Mouse (Mus musculus) forebrain, embryonic 11.5 days (tissue): ENCODE data around the gene Ppard. TPM values are rescaled to one million over a fixed set of nuclear protein-coding genes. Genes with fewer than 3 reads are reported as not detected.

Source experiments
- ATAC-seq: fragments of 200-750 bp; cut with Nextera tagmentation; replicated peaks from 2 replicates; pipeline ENCODE4 v1.8.0; 2017; ENCODE audit warnings: moderate TSS enrichment; ENCODE audit not compliant: low FRiP score
- DNase-seq: peaks from one replicate; pipeline ENCODE4 v3.0.0-alpha.2; 2017; ENCODE audit warnings: low spot score
- H3K27ac ChIP-seq: fragments of 300-500 bp; sonication (generic); 2 replicates; pipeline ENCODE4 v1.5.1; 2014; ENCODE audit warnings: low read depth, low read length
- H3K27me3 ChIP-seq: fragments of 300-500 bp; sonication (generic); 2 replicates; pipeline ENCODE4 v1.6.1; 2014; ENCODE audit warnings: mild to moderate bottlenecking, low read length, mixed read lengths; ENCODE audit not compliant: control insufficient read depth, insufficient read depth
- H3K36me3 ChIP-seq: fragments of 300-500 bp; sonication (generic); 2 replicates; pipeline ENCODE4 v1.6.1; 2014; ENCODE audit warnings: mild to moderate bottlenecking, low read length, moderate library complexity, mixed read lengths; ENCODE audit not compliant: control insufficient read depth, insufficient read depth
- H3K4me1 ChIP-seq: fragments of 300-500 bp; sonication (generic); replicated peaks from 2 replicates; pipeline ENCODE4 v1.6.1; 2014; ENCODE audit warnings: low read length, mixed read lengths; ENCODE audit not compliant: control insufficient read depth, insufficient read depth
- H3K4me2 ChIP-seq: fragments of 300-500 bp; sonication (generic); 2 replicates; pipeline ENCODE4 v1.6.1; 2014; ENCODE audit warnings: low read depth, mild to moderate bottlenecking, low read length, moderate library complexity, mixed read lengths; ENCODE audit not compliant: severe bottlenecking
- H3K4me3 ChIP-seq: fragments of 300-500 bp; sonication (generic); 2 replicates; pipeline ENCODE4 v1.5.1; 2014; ENCODE audit warnings: low read depth, low read length
- H3K9ac ChIP-seq: fragments of 300-500 bp; sonication (generic); 2 replicates; pipeline ENCODE4 v1.6.1; 2014; ENCODE audit warnings: low read length
- H3K9me3 ChIP-seq: fragments of 300-500 bp; sonication (generic); 2 replicates; pipeline ENCODE4 v1.6.1; 2016; ENCODE audit warnings: low read length, mixed read lengths; ENCODE audit not compliant: control insufficient read depth
- WGBS: fragments of 180-500 bp; shearing (Covaris S2); extraction: QIAGEN DNeasy Blood & Tissue Kit; methylation state at CpG from one replicate; pipeline ENCODE4 v1.1.7; 2014; 5-methylcytosine and 5-hydroxymethylcytosine counted together
- polyA plus RNA-seq: library from polyadenylated mRNA; unstranded; fragments of >200 nt; fragmentation: Nextera tagmentation; extraction: Ambion mirVana; gene quantifications from 2 replicates; pipeline ENCODE4 v1.2.1, GENCODE M21; 2014

Gene Ppard
- polyA plus RNA-seq, result 1.4 and 1.7 TPM in 2 replicates

DNA sequence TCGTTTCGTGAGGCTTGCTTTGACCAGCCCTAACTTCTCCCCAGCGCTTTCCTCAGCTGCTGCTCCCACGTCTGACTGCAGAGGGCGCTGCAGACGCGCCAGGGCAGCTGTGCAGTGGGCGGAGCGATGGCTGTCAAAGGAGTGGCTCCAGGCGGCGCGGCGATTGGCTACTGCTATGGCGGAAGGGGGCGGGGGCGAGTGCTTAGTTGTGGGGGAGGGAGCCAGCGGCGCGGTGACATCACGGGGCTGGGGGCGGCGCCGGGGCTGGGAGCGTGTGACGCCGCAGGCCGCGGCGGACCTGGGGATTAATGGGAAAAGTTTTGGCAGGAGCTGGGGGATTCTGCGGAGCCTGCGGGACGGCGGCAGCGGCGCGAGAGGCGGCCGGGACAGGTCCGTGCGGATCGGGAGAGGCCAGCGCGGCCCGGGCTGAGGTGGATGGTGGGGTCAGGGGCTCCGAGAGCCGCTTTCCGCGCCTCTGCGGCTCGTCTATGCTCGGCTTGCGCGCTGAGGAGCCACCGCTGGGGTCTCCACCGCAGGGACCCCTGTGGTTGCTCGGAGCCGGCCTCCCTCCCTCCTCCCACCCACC, at the start of gene Ppard:
Gene Ppard (plus strand): TSS at position 226 of the 586 bp plus-strand sequence.
- H3K4me1 ChIP-seq, result no peaks in the 10 kb centered on the region; the same call in 1 of the 2 replicates
- WGBS, result 1% methylated on average over 55 of the region's 57 CpGs
- H3K27me3 ChIP-seq, result no peaks in the 10 kb centered on the region
- ATAC-seq, result peak; percentile 96
- DNase-seq, result peak; percentile 100
- peak within 1 kb of the TSS; percentile 62 for H3K4me2 ChIP-seq
- no peaks in the 10 kb centered on the region for H3K36me3 ChIP-seq
- H3K4me3 ChIP-seq, result peak within 1 kb of the TSS; percentile 69
- 0 out of 2 replicates have a peak within 1 kb of the TSS, but pooled peaks have one; percentile 4 for H3K27ac ChIP-seq
- no peaks in the 10 kb centered on the region for H3K9me3 ChIP-seq
- H3K9ac ChIP-seq, result peak within 1 kb of the TSS; percentile 77

- Histone ChIP-seq H3K4me3 (no peak overlapping the region), H3K4me1 (no peaks in the 10 kb centered on the region), H3K9ac (no peak overlapping the region), H3K27ac (no peak overlapping the region), H3K4me2 (no peak overlapping the region), H3K36me3 (peaks cover 3% of the 10 kb centered on the region; the same call in 1 of the 2 replicates), H3K9me3 (no peaks in the 10 kb centered on the region), H3K27me3 (no peaks in the 10 kb centered on the region)
- DNase-seq (no peak), ATAC-seq (no peak)
- WGBS, result 90% methylated on average over 7 of the region's 7 CpGs
These were observed 47.4 kb upstream of the Ppard start for GRCm38 (mm10) chr17:28184971-28185638.

GRCm38 (mm10) chr17:28188313-28188712, 44.2 kb upstream of the Ppard start:
- no peak for ATAC-seq
- no peak overlapping the region for H3K9ac ChIP-seq
- DNase-seq, result no peak
- no peaks in the 10 kb centered on the region for H3K9me3 ChIP-seq
- H3K27ac ChIP-seq, result no peak overlapping the region
- no peaks in the 10 kb centered on the region for H3K27me3 ChIP-seq
- no peak overlapping the region for H3K4me3 ChIP-seq
- WGBS, result 89% methylated on average over 5 of the region's 5 CpGs
- H3K4me1 ChIP-seq, result no peaks in the 10 kb centered on the region
- peaks cover 7% of the 10 kb centered on the region; the same call in 1 of the 2 replicates for H3K36me3 ChIP-seq
- H3K4me2 ChIP-seq, result no peak overlapping the region

DNA sequence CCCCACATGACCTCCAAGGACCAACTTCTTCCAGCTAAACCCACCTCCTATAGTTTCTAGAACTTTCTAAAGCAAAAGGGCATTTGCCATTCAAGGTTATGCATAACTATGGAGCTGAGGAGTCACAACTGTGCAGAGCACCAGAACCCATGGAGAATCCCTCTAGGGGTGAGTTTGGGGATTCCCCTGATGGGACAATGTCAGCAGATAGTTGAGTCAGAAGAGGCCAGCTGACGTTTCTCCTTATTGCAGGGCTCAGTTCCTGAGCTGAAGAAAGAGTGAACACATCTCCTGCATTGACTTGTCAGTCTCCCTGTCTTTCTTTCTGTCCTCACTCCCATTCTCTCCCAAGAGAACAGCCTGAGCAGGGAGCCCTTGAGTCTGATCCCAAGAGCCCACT, 39.7 kb upstream of the Ppard start:
- peaks cover 9% of the 10 kb centered on the region; the same call in 1 of the 2 replicates for H3K36me3 ChIP-seq
- WGBS, result 86% methylated on average over 1 of the region's 1 CpGs
- H3K9ac ChIP-seq, result no peak overlapping the region

DNA sequence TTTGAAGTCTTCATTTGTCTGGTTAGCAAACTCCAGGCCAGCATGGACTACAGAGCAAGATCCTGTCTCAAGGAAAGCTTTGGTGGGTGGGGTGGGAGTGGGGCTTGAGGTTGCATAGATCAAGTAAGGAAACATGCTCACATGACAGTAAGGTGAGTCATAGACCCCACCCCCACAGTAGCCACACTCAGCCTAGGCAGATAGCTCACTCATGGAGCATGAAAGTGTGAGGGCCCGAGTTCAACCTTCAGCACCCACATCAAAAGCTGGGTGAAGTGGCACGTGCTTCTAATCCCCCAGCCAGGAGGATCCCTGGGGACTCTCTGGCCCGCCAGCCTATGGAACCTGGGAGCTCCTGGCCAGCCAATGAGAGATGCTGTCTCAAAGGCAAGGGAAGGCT, 38.9 kb upstream of the Ppard start:
- no peak for ATAC-seq

More for the DNA sequence above, 39.7 kb upstream of the Ppard start:
- H3K4me1 ChIP-seq, result no peaks in the 10 kb centered on the region
- no peaks in the 10 kb centered on the region for H3K9me3 ChIP-seq
- no peak overlapping the region for H3K4me3 ChIP-seq
- H3K27me3 ChIP-seq, result no peaks in the 10 kb centered on the region
- H3K27ac ChIP-seq, result no peak overlapping the region
- no peak overlapping the region for H3K4me2 ChIP-seq
- DNase-seq (no peak), ATAC-seq (no peak)

DNA sequence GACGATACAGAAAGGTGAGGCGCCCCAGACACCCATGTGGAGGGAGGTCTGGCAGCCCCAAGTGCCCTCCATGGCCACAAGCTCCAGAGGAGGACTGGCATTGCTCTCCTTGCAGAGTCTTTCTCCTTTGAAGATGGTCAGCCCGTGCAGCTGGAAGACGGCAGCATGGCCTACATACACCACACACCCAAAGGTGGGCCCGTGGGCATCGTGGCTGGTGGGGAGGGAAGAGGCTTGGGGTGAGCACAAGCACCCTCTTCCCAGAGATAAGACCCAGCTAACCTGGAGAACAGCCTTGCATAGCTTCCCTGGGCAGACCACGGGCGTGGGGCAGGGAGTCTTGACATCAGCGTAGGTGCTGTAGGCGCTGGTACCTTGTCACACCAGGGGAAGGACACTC, 37.5 kb upstream of the Ppard start:
- Histone ChIP-seq H3K9me3 (no peaks in the 10 kb centered on the region), H3K9ac (no peak overlapping the region), H3K27ac (no peak overlapping the region), H3K4me2 (no peak overlapping the region), H3K4me1 (no peaks in the 10 kb centered on the region), H3K4me3 (no peak overlapping the region), H3K27me3 (no peaks in the 10 kb centered on the region), H3K36me3 (peaks cover 10% of the 10 kb centered on the region)
- WGBS, result 96% methylated on average over 10 of the region's 10 CpGs
- ATAC-seq, result no peak
- no peak for DNase-seq

More for the DNA sequence above, 38.9 kb upstream of the Ppard start:
- no peak overlapping the region for H3K4me2 ChIP-seq
- no peak overlapping the region for H3K4me3 ChIP-seq
- peaks cover 11% of the 10 kb centered on the region for H3K36me3 ChIP-seq
- no peak for DNase-seq
- H3K27me3 ChIP-seq, result no peaks in the 10 kb centered on the region
- no peaks in the 10 kb centered on the region for H3K9me3 ChIP-seq
- H3K4me1 ChIP-seq, result no peaks in the 10 kb centered on the region
- 92% methylated on average over 3 of the region's 3 CpGs for WGBS
- no peak overlapping the region for H3K27ac ChIP-seq
- no peak overlapping the region for H3K9ac ChIP-seq

- H3K4me1 ChIP-seq, result no peaks in the 10 kb centered on the region
- H3K36me3 ChIP-seq, result peaks cover 4% of the 10 kb centered on the region
- no peak overlapping the region for H3K27ac ChIP-seq
- 78% methylated on average over 18 of the region's 18 CpGs for WGBS
- H3K4me2 ChIP-seq, result no peak overlapping the region
- H3K27me3 ChIP-seq, result no peaks in the 10 kb centered on the region
- ATAC-seq, result no peak
- no peak for DNase-seq
- no peak overlapping the region for H3K9ac ChIP-seq
- no peaks in the 10 kb centered on the region for H3K9me3 ChIP-seq
- H3K4me3 ChIP-seq, result no peak overlapping the region
These were observed 34.9 kb upstream of the Ppard start for GRCm38 (mm10) chr17:28197646-28198045.

DNA sequence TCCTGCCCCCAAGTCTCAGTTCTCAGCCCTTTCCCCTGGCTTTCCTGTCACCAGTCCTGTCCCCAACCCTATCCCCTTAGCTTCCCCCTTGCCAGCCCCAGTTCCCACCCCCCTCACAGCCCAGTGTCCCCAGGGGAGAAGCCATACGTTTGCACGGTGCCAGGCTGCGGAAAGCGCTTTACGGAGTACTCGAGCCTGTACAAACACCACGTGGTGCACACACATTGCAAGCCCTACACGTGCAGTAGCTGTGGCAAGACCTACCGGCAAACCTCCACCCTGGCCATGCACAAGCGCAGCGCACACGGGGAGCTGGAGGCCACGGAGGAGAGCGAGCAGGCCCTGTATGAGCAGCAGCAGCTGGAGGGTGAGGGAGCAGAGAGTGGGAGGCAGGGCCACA, 30.5 kb upstream of the Ppard start:
- no peaks in the 10 kb centered on the region for H3K9me3 ChIP-seq
- H3K36me3 ChIP-seq, result peaks cover 4% of the 10 kb centered on the region
- no peak overlapping the region for H3K4me2 ChIP-seq
- 85% methylated on average over 14 of the region's 14 CpGs for WGBS
- H3K27ac ChIP-seq, result no peak overlapping the region
- DNase-seq (no peak), ATAC-seq (no peak)
- H3K9ac ChIP-seq, result no peak overlapping the region
- H3K4me1 ChIP-seq, result no peaks in the 10 kb centered on the region
- H3K4me3 ChIP-seq, result no peak overlapping the region
- H3K27me3 ChIP-seq, result no peaks in the 10 kb centered on the region
